Mouse (Mus musculus): Measurements from ENCODE around the gene Gja6. TPM values are rescaled to one million over a fixed set of nuclear protein-coding genes. Genes with fewer than 3 reads are reported as not detected.

The Gja6 gene
- polyA plus RNA-seq, 1 experiment from 2014 or later, result 0.48 TPM

DNA sequence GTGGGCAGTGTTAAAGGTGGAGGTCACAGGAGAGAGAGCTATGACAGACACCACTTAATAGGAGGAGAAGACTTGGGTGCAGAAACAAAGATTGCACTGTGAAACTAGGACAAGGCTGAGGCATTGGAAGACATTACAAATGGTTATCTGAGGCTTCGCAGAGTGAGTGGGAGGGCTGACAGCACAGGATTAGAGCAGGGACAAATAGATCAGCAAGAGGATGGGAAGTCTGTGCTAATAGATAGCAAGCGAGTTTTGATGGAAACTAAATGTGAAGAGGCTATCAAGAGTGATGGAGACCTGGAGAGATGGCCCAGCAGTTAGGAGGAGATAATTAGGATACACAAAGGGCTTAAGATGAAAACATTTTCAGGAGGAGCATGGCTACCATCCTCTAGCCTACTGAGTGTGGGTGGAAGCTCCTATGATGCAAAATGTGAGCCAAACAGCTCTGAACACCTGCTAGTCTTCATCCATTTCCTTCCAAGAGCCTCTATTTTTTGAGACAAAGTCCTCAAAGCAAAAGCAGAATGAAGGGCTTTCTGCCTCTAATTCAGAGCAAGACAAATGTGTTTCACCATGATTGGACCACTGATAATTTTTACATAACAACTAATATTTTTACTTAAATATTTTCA, 1.7 kb downstream of the Gja6 start:
- Histone ChIP-seq H3K36me3 (ENCODE audit: control insufficient read depth, insufficient read depth, low read length) (no peaks in the 10 kb centered on the region), H3K4me2 (ENCODE audit: low read depth, low read length) (no peak overlapping the region), H3K27me3 (ENCODE audit: control insufficient read depth, insufficient read depth, low read length) (0 out of 2 replicates have a peak, but pooled peaks cover 5% of the 10 kb centered on the region), H3K4me1 (ENCODE audit: control insufficient read depth, insufficient read depth, low read length) (no peaks in the 10 kb centered on the region), H3K4me3 (replicated peaks; ENCODE audit: low read length) (no peak overlapping the region), H3K9ac (ENCODE audit: low read length) (no peak overlapping the region), H3K27ac (ENCODE audit: low read length) (no peak overlapping the region), H3K9me3 (replicated peaks; ENCODE audit: control insufficient read depth, low read length) (no peaks in the 10 kb centered on the region)
- 43% methylated on average over 2 of the region's 2 CpGs for WGBS
- ATAC-seq (ENCODE audit: insufficient read depth, low FRiP score), result no peak

DNA sequence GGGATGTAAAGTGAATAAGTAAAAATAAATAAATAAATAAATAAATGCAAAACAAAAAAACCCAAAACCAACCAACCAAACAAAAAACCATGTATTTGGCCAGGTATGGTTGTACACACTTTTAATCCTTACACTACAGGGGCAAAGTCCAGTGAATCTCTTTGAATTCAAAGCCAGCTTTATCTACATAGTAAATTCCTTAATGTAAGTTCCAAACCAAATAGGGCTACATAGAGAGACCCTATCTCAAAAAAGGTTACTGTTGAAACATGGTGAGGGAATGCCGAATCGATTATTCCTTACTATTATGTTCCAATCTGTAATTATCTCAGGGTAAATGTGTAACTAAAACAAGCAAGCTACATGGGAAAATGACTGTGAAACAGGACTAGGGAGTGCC, 5.7 kb downstream of the Gja6 start:
- H3K4me1 ChIP-seq (ENCODE audit: control insufficient read depth, insufficient read depth, low read length), result no peaks in the 10 kb centered on the region
- 0 out of 2 replicates have a peak, but pooled peaks cover 5% of the 10 kb centered on the region for H3K27me3 ChIP-seq (ENCODE audit: control insufficient read depth, insufficient read depth, low read length)
- no peak overlapping the region for H3K27ac ChIP-seq (ENCODE audit: low read length)
- H3K9me3 ChIP-seq (replicated peaks; ENCODE audit: control insufficient read depth, low read length), result no peaks in the 10 kb centered on the region
- H3K4me2 ChIP-seq (ENCODE audit: low read depth, low read length), result no peak overlapping the region
- ATAC-seq (ENCODE audit: insufficient read depth, low FRiP score), result peak; percentile 33; the same call in 1 of the 2 replicates
- 81% methylated on average over 2 of the region's 2 CpGs for WGBS
- no peaks in the 10 kb centered on the region for H3K36me3 ChIP-seq (ENCODE audit: control insufficient read depth, insufficient read depth, low read length)
- H3K4me3 ChIP-seq (replicated peaks; ENCODE audit: low read length), result no peak overlapping the region
- no peak overlapping the region for H3K9ac ChIP-seq (ENCODE audit: low read length)

DNA sequence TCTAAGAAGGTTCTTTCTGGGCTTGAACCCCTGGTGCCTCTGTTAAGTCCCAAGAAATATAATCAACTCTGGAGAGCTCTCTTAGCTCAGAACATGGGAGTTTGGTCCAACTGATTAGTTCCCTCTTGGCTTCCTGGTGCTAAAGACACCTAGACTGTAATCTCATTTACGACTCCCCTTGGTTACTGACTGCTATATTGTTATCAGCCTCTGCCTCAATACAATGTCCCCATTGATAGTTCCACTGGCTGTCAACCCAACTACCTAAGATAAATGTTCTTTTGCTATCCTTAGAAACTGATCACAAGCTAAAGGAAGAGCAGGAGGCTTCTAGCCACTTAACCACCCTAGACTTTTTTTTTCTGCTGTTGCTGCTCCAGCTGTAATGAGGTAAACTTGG, 14.8 kb downstream of the Gja6 start:
- H3K4me2 ChIP-seq (ENCODE audit: low read depth, low read length), result no peak overlapping the region
- no peaks in the 10 kb centered on the region for H3K9me3 ChIP-seq (replicated peaks; ENCODE audit: control insufficient read depth, low read length)
- no peak overlapping the region for H3K4me3 ChIP-seq (replicated peaks; ENCODE audit: low read length)
- H3K27me3 ChIP-seq (ENCODE audit: control insufficient read depth, insufficient read depth, low read length), result peaks cover 3% of the 10 kb centered on the region; the same call in 1 of the 2 replicates
- H3K9ac ChIP-seq (ENCODE audit: low read length), result no peak overlapping the region
- 56% methylated on average over 1 of the region's 1 CpGs for WGBS
- no peak for ATAC-seq (ENCODE audit: insufficient read depth, low FRiP score)
- H3K27ac ChIP-seq (ENCODE audit: low read length), result no peak overlapping the region
- no peaks in the 10 kb centered on the region for H3K4me1 ChIP-seq (ENCODE audit: control insufficient read depth, insufficient read depth, low read length)
- no peaks in the 10 kb centered on the region for H3K36me3 ChIP-seq (ENCODE audit: control insufficient read depth, insufficient read depth, low read length)

DNA sequence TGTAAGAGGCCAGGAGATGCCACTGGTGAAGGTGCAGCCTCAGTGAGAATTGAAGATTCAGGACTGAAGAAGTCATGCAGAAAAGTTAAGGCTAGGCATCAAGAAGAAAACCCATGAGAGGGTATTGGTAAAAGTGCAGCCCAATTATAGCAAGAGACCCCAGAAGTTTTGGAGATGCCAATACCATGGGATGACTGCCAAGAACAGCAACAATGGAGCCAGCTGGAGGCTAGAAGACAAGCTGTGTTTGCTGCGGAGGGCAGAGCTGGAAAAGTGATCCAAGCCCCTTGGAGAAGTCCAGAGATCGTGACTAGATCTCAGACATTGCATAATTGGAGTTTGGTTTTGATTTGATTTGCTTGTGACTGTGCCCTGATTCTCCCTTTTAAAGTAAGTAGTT, 20.6 kb downstream of the Gja6 start:
- WGBS, result 74% methylated on average over 2 of the region's 2 CpGs
- ATAC-seq (ENCODE audit: insufficient read depth, low FRiP score), result no peak
- no peaks in the 10 kb centered on the region for H3K4me1 ChIP-seq (ENCODE audit: control insufficient read depth, insufficient read depth, low read length)

DNA sequence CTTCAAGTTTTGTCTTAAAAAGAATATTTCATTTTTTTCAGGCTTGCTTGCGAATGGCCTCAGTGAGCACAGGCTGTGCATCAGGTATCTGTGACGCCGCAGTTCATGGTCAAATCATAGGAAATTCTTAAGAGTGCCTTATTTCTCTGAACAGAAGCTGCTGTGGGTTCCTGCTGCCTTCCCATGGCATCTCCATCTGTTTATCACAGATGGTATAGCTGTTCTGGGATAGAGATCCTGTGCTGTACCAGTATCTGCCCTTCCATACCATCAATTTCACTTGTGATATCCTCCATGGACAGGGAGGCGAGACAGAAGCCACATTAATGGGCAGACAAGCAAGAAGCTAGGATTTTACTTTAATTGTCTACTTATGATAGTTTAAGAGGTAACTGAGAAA, 40.3 kb downstream of the Gja6 start:
- Histone ChIP-seq H3K27me3 (ENCODE audit: control insufficient read depth, insufficient read depth, low read length) (peaks cover 3% of the 10 kb centered on the region; the same call in 1 of the 2 replicates), H3K4me1 (ENCODE audit: control insufficient read depth, insufficient read depth, low read length) (no peaks in the 10 kb centered on the region), H3K9me3 (replicated peaks; ENCODE audit: control insufficient read depth, low read length) (no peaks in the 10 kb centered on the region), H3K4me2 (ENCODE audit: low read depth, low read length) (no peak overlapping the region), H3K4me3 (replicated peaks; ENCODE audit: low read length) (no peak overlapping the region), H3K9ac (ENCODE audit: low read length) (no peak overlapping the region), H3K36me3 (ENCODE audit: control insufficient read depth, insufficient read depth, low read length) (no peaks in the 10 kb centered on the region), H3K27ac (ENCODE audit: low read length) (no peak overlapping the region)
- ATAC-seq (ENCODE audit: insufficient read depth, low FRiP score), result no peak
- WGBS, result 85% methylated on average over 4 of the region's 4 CpGs

More for the DNA sequence above, 20.6 kb downstream of the Gja6 start:
- no peak overlapping the region for H3K27ac ChIP-seq (ENCODE audit: low read length)
- no peak overlapping the region for H3K4me3 ChIP-seq (replicated peaks; ENCODE audit: low read length)
- H3K4me2 ChIP-seq (ENCODE audit: low read depth, low read length), result no peak overlapping the region
- H3K9ac ChIP-seq (ENCODE audit: low read length), result no peak overlapping the region
- H3K9me3 ChIP-seq (replicated peaks; ENCODE audit: control insufficient read depth, low read length), result no peaks in the 10 kb centered on the region
- H3K36me3 ChIP-seq (ENCODE audit: control insufficient read depth, insufficient read depth, low read length), result no peaks in the 10 kb centered on the region
- no peaks in the 10 kb centered on the region; the same call in 1 of the 2 replicates for H3K27me3 ChIP-seq (ENCODE audit: control insufficient read depth, insufficient read depth, low read length)

DNA sequence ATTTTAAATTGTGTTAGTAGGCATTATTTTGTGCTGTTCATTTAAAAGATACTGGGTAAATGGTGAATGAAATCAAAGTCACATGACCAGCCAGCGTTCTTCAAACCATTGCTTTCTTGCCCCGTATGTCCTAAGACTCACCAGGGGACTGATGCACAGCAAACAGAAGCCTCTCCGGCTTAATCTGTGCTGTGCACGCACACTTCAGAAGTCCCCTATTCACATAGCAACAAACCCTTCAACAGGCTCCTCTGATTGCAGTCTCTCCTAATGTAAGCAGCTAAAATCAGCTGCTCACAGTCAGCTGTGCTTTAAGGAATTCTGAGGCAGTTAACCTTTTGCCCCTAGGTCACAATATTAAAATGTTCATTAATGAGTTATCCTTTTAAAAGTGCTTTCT, 41.8 kb downstream of the Gja6 start:
- Histone ChIP-seq H3K4me2 (ENCODE audit: low read depth, low read length) (no peak overlapping the region), H3K9ac (ENCODE audit: low read length) (no peak overlapping the region), H3K4me3 (replicated peaks; ENCODE audit: low read length) (no peak overlapping the region), H3K36me3 (ENCODE audit: control insufficient read depth, insufficient read depth, low read length) (no peaks in the 10 kb centered on the region), H3K4me1 (ENCODE audit: control insufficient read depth, insufficient read depth, low read length) (no peaks in the 10 kb centered on the region), H3K27ac (ENCODE audit: low read length) (no peak overlapping the region), H3K27me3 (ENCODE audit: control insufficient read depth, insufficient read depth, low read length) (peaks cover 3% of the 10 kb centered on the region; the same call in 1 of the 2 replicates), H3K9me3 (replicated peaks; ENCODE audit: control insufficient read depth, low read length) (no peaks in the 10 kb centered on the region)
- 78% methylated on average over 4 of the region's 4 CpGs for WGBS
- ATAC-seq (ENCODE audit: insufficient read depth, low FRiP score), result no peak

DNA sequence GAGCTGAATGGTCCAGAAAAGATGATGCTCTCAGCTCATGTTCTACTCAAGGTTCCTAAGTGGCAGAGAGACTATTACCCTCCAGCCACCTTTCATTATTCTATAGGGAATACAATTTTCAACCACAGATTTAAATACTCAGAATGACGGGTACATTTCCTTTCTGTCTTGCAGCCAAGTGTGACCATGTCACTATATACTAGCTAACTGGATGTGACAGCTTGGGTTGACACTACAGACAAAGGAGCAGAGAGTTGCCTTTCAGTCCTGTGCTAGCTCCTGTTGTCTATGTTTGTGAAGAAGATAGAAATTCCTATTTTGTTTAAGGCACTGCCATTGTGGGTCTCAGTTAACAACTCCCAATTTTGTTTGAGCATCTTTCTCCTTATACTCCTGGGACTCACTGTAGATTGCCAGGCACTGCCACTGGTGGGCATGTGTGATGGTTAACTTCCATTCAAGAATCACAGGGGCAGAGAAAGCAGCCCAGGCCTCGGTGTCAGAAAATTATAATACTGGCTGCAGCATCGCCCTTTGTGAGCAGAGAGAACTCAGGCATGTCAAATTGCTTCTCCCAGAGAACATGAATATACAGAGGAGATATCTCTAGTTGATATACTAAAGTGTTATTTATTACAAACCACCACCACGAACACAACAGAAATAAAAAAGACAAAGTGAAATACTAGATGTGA, 43.0 kb downstream of the Gja6 start:
- H3K4me2 ChIP-seq (ENCODE audit: low read depth, low read length), result no peak overlapping the region
- H3K4me1 ChIP-seq (ENCODE audit: control insufficient read depth, insufficient read depth, low read length), result no peaks in the 10 kb centered on the region
- no peaks in the 10 kb centered on the region for H3K36me3 ChIP-seq (ENCODE audit: control insufficient read depth, insufficient read depth, low read length)
- H3K27ac ChIP-seq (ENCODE audit: low read length), result no peak overlapping the region
- ATAC-seq (ENCODE audit: insufficient read depth, low FRiP score), result no peak
- H3K9me3 ChIP-seq (replicated peaks; ENCODE audit: control insufficient read depth, low read length), result no peaks in the 10 kb centered on the region
- 82% methylated on average over 4 of the region's 4 CpGs for WGBS
- H3K4me3 ChIP-seq (replicated peaks; ENCODE audit: low read length), result no peak overlapping the region
- H3K9ac ChIP-seq (ENCODE audit: low read length), result no peak overlapping the region
- peaks cover 3% of the 10 kb centered on the region; the same call in 1 of the 2 replicates for H3K27me3 ChIP-seq (ENCODE audit: control insufficient read depth, insufficient read depth, low read length)

Other genes starting within 250 kb of the Gja6 start
- gene Ppef1, start 171.3 kb downstream of the Gja6 start, polyA plus RNA-seq (2015; fragmentation: Nextera tagmentation; extraction: Ambion mirVana), result 0.21 TPM in 1 of 2 replicates, not detected in the other
- gene Rs1, start 139.0 kb downstream of the Gja6 start, polyA plus RNA-seq (2015; fragmentation: Nextera tagmentation; extraction: Ambion mirVana), result 0.03 and 0.04 TPM in 2 replicates
- 2.2 and 2.6 TPM in 2 replicates for gene Cdkl5, start 87.7 kb upstream of the Gja6 start, polyA plus RNA-seq (2015; fragmentation: Nextera tagmentation; extraction: Ambion mirVana)
- 3.7 and 4.4 TPM in 2 replicates for gene Scml2, start 210.1 kb upstream of the Gja6 start, polyA plus RNA-seq (2015; fragmentation: Nextera tagmentation; extraction: Ambion mirVana)

Data from stomach, embryonic 16.5 days (tissue).